Mouse (Mus musculus) stomach, adult 2 months (tissue): ENCODE measurements around the gene Pin4. TPM values are rescaled to one million over a fixed set of nuclear protein-coding genes. Genes with fewer than 3 reads are reported as not detected.

Source experiments
- polyA plus RNA-seq: library from polyadenylated mRNA; depleted of rRNA; stranded (reverse); fragments of >200 nt; gene quantifications from 2 replicates; pipeline ENCODE4 v1.2.3, GENCODE M21; 2012; rRNA removed

Gene Pin4
- 0.32 TPM in 1 of 2 replicates, not detected in the other for polyA plus RNA-seq

DNA sequence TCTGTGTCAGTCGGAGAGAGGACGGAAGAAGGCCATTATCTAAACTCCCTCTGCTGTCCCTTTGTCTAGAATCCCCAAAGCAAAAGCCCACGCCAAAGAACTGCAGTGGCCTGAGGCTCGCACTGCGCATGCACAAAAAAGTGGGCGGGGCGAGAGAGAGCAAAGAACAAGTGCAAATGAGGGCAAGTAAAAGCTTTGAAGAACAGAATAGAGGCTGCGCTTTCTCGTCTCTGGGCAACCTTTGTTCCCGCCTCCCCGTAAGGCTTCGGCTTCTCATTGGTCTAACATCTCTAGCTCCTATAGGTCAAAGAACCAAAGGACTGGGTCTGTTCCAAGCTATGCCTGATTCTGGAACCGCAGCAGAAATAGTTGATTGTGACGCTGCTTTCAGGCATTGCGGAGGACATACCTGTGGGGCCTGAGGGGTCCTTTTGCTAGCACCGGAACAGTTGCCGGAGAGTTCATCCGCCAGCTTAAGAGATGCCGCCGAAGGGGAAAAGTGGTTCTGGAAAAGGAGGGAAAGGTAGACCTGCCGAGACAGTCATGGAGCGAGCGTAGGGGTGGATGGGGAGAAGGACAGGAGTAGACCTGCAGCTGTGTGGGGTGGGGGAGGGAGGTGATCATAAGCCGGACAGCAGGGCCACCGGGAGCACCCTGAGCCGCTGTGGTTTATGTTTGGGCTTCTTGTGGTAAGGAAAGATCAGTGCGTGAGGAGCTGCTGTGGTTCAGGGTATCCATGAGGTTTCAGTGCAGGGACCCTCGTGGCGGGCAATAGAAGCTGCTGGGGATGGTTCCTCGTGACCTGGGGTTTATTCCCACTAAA lies at the start of gene Pin4:
Gene Pin4, plus strand, starts transcription at position 406 of the 823 bp plus-strand sequence.

DNA sequence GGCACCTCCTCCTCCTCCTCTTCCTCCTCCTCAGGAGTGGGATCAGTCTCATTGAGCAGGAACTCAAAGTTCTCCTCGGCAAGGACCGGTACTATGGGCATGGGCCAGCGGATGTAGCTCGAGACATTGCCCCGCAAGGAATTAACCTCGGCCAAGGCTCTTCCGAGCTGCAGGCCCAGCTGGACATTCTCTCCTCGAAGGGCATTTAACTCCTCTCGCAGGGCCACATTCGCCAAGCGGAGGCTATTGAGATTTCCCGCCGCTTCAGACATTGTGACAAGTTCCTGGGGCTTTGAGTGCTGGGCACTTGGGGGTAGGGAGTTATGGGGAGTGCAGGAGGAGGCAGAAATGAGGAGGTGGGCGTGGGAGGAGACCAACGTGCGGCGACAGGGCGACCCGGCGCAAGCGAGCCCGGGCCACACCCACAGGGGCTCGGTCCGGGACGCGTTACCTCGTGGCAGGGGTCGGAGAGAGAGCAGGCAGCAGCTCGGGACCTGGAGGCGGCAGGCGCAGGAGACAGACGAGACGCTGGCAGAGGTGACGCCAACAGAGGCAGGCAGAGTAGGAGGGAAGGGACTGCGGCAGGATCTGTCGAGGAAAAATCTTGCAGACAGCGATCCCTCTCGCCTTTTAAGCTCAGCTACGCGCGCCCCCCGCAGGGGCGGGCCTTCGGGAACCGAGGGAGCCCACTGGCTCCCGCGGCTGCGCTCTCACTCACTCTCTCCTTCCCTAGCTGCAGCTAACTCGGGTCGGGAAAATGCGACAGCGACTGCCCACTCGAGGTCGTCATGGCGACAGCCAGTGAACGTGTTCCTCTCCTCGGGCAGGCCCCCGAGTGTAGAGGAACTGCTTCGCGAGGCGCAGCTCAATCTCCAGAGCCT lies 48.4 kb upstream of the Pin4 start, which contains the start of gene Rtl5:
Gene Rtl5, minus strand, starts transcription at position 714 of the 881 bp plus-strand sequence.

DNA sequence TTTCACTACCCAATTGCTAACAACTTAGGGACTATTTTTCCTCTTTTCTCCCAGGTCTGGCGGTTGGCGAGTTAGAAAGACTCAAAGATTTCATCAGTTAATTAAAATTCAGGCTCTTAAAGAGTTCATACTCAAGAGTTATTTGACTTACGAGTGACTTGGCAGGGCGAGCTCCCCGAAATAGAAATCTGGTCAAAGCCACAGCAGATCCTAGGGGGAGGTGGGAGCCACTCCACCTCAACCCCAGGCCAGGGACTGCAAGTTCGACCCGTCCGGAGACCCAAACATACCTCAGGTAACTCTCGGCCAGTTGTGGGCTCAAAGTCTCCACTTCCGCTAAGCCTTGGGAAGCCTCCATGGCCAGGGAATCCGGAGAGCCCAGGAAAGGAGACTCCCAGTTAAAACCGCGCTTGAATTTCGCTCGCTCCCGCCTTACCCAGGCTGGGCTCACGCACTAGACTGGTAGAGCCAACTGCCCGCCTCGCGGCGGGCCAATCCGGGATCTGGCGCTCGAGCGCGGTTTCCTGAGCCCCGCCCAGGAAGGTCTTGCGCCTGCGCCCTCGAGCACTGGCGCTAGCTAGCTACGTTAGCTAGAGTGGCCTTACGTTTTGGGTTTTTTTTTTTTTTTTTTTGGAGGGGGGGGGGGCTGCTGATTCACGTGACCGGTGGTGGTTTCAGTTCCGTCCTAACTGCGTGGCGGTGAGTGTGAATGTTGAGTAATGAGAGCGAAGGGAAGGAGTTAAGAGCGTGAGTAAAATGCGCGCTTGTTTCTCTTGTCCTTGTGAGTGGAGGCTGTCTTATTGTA lies 37.6 kb downstream of the Pin4 start, which contains the start of gene Ercc6l:
Gene Ercc6l, minus strand, starts transcription at position 474 of the 805 bp plus-strand sequence.

Other genes with a start within 250 kb of the Pin4 start
- 1.2 and 1.7 TPM in 2 replicates for gene Rtl5, start 48.1 kb upstream of the Pin4 start, polyA plus RNA-seq
- 0.03 and 0.12 TPM in 2 replicates for gene Ercc6l, start 37.6 kb downstream of the Pin4 start, polyA plus RNA-seq
- 30.0 and 50.1 TPM in 2 replicates for gene Rps4x, start 69.9 kb downstream of the Pin4 start, polyA plus RNA-seq
- 0.54 and 0.84 TPM in 2 replicates for gene Cited1, start 132.7 kb downstream of the Pin4 start, polyA plus RNA-seq